Mouse (Mus musculus): ENCODE data around the gene Map2k1.

DNA sequence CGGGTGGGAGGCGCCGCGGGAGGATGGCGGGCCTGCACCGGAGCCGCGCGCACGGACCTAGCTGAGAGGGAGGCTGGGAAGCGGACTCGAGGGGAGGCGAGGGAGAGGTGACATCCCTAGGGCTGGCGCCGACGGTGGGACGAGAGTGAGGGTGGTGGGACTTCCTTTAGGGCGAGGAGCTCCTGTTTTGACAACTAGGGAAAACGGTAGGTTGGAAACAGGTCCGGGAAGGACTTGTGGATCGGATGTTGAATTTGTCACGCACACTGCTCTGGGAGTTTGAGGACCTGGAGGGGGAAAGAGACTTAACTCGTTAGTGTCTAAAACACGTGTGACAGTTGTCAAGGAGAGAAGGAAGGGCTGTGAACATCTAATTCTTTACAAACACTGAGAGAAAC is 28.3 kb upstream of the Map2k1 start:
- TF ChIP-seq POLR2A (IDR thresholded peaks at IDR 0.05; ENCODE audit: insufficient read depth, low read depth, low read length) = no peak
- no peak for TF ChIP-seq CTCF (IDR thresholded peaks at IDR 0.05; ENCODE audit: insufficient read depth, low read depth, low read length)

Data from olfactory bulb, adult 2 months (tissue).